Mouse (Mus musculus) forebrain, embryonic 11.5 days (tissue): ENCODE data around the gene Gm4924. TPM values are rescaled to one million over a fixed set of nuclear protein-coding genes. Genes with fewer than 3 reads are reported as not detected.

ENCODE experiments used
- ATAC-seq: fragments of 200-750 bp; cut with Nextera tagmentation; replicated peaks from 2 replicates; pipeline ENCODE4 v1.8.0; 2017; ENCODE audit warnings: moderate TSS enrichment; ENCODE audit not compliant: low FRiP score
- DNase-seq: peaks from one replicate; pipeline ENCODE4 v3.0.0-alpha.2; 2017; ENCODE audit warnings: low spot score
- H3K27ac ChIP-seq: fragments of 300-500 bp; sonication (generic); 2 replicates; pipeline ENCODE4 v1.5.1; 2014; ENCODE audit warnings: low read depth, low read length
- H3K27me3 ChIP-seq: fragments of 300-500 bp; sonication (generic); 2 replicates; pipeline ENCODE4 v1.6.1; 2014; ENCODE audit warnings: mild to moderate bottlenecking, low read length, mixed read lengths; ENCODE audit not compliant: control insufficient read depth, insufficient read depth
- H3K36me3 ChIP-seq: fragments of 300-500 bp; sonication (generic); 2 replicates; pipeline ENCODE4 v1.6.1; 2014; ENCODE audit warnings: mild to moderate bottlenecking, low read length, moderate library complexity, mixed read lengths; ENCODE audit not compliant: control insufficient read depth, insufficient read depth
- H3K4me1 ChIP-seq: fragments of 300-500 bp; sonication (generic); replicated peaks from 2 replicates; pipeline ENCODE4 v1.6.1; 2014; ENCODE audit warnings: low read length, mixed read lengths; ENCODE audit not compliant: control insufficient read depth, insufficient read depth
- H3K4me2 ChIP-seq: fragments of 300-500 bp; sonication (generic); 2 replicates; pipeline ENCODE4 v1.6.1; 2014; ENCODE audit warnings: low read depth, mild to moderate bottlenecking, low read length, moderate library complexity, mixed read lengths; ENCODE audit not compliant: severe bottlenecking
- H3K4me3 ChIP-seq: fragments of 300-500 bp; sonication (generic); 2 replicates; pipeline ENCODE4 v1.5.1; 2014; ENCODE audit warnings: low read depth, low read length
- H3K9ac ChIP-seq: fragments of 300-500 bp; sonication (generic); 2 replicates; pipeline ENCODE4 v1.6.1; 2014; ENCODE audit warnings: low read length
- H3K9me3 ChIP-seq: fragments of 300-500 bp; sonication (generic); 2 replicates; pipeline ENCODE4 v1.6.1; 2016; ENCODE audit warnings: low read length, mixed read lengths; ENCODE audit not compliant: control insufficient read depth
- WGBS: fragments of 180-500 bp; shearing (Covaris S2); extraction: QIAGEN DNeasy Blood & Tissue Kit; methylation state at CpG from one replicate; pipeline ENCODE4 v1.1.7; 2014; 5-methylcytosine and 5-hydroxymethylcytosine counted together
- polyA plus RNA-seq: library from polyadenylated mRNA; unstranded; fragments of >200 nt; fragmentation: Nextera tagmentation; extraction: Ambion mirVana; gene quantifications from 2 replicates; pipeline ENCODE4 v1.2.1, GENCODE M21; 2014

The Gm4924 gene
- polyA plus RNA-seq: 8.0 and 9.8 TPM in 2 replicates

DNA sequence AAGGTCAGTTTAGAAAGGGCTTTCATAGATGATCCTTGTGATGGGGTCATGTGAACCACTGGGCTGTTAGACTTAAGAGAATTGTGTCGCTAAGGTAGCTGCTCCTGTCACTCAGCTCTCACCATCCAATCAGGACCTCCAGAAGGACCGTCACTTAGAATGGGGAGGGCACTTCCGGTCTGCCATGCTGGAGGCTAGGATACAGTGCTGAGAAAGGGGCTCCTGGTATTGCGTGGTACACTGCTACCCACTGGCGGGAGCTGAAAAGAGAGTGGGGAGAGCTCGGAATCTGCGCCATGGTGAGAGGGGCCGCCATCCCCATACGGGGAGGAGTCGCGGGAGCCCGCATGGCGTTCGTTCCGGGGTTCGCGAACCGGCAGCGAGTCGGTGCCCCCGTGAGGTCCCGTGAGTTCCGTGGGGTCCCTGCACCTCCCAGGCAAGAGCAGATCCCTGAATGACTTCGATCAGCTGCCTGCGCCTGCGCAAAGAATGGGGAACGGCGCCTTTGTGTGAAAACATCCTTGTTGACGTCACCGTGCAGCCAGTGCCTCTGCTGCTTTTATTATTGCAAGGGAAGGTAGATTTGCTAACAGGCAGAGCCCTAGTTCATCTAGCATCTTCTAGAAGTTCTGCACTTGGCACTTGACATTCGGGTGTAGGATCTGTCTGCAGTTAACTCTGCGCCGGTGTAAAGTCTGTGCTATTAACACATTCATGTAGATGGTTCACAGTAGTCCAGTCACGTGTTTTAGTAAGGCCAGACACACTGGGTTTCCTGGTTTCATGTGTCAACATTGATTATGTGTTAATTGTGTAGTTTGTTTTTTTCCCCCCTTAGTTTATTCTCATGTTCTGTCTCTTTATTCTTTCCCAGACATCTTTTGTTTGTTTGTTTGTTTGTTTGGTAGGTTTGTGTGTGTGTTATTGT, at the start of gene Gm4924:
Gm4924 (plus strand) TSS at position 173 of the 928 bp plus-strand sequence.
- Histone ChIP-seq H3K27me3 (no peaks in the 10 kb centered on the region), H3K4me1 (no peaks in the 10 kb centered on the region), H3K9me3 (peaks cover 5% of the 10 kb centered on the region; the same call in 1 of the 2 replicates), H3K36me3 (no peaks in the 10 kb centered on the region), H3K27ac (peak within 1 kb of the TSS; percentile 81), H3K4me3 (peak within 1 kb of the TSS; percentile 45), H3K4me2 (peak within 1 kb of the TSS; percentile 48), H3K9ac (peak within 1 kb of the TSS; percentile 72)
- peak; percentile 88 for DNase-seq
- peak; percentile 100 for ATAC-seq
- 5% methylated on average over 33 of the region's 34 CpGs for WGBS

DNA sequence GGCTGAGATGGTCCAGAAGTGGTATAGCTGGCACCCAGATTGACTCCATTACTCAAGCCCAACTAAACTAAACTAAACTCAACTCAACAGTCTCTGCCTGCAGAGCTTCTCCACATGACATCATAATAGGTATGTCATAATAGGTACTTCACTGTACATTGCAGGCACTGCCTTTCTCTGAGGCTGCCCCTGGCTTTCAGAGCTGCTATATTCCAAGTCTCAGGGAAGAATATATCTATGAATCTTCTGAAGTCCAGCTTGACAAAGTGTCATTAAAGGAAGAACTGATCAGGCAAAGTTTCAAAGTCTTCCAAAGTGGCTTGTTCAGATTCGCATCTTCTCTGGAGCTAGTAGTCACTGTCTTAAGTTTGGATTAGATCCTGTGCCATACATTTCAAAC, 37.6 kb upstream of the Gm4924 start, which contains the start of gene 4932415D10Rik:
4932415D10Rik (minus strand) TSS at position 101 of the 400 bp plus-strand sequence.
- DNase-seq: no peak
- Histone ChIP-seq H3K27me3 (no peaks in the 10 kb centered on the region), H3K36me3 (no peaks in the 10 kb centered on the region), H3K4me2 (no peak within 1 kb of the TSS), H3K27ac (no peak within 1 kb of the TSS), H3K9ac (no peak within 1 kb of the TSS), H3K4me3 (no peak within 1 kb of the TSS), H3K9me3 (peaks cover 3% of the 10 kb centered on the region; the same call in 1 of the 2 replicates), H3K4me1 (no peaks in the 10 kb centered on the region)
- 90% methylated on average over 1 of the region's 1 CpGs for WGBS
- no peak for ATAC-seq

DNA sequence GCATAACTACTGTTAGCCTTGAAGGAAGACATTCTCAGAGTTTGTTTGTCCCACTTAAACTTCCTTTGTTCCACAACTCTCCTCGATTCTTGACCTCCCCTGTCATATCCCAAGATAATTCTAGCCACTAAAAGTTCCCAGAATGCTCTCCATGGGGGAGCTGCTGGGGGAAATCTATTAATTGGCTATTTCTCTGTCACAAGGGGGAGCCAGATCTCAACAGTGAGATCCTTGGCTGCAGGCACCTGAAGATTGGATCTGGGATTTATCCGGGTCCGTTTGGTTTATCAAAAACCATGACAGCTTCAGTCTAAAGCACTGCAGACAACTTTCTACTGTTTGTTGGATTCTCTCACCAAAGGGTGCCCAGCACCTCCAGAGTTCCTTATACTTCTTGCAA, 33.9 kb upstream of the Gm4924 start:
- DNase-seq (no peak), ATAC-seq (no peak)
- H3K36me3 ChIP-seq: no peaks in the 10 kb centered on the region
- H3K27me3 ChIP-seq: no peaks in the 10 kb centered on the region
- H3K4me3 ChIP-seq: no peak overlapping the region
- no peak overlapping the region for H3K4me2 ChIP-seq
- 64% methylated on average over 3 of the region's 3 CpGs for WGBS
- no peak overlapping the region for H3K9ac ChIP-seq
- peaks cover 3% of the 10 kb centered on the region; the same call in 1 of the 2 replicates for H3K9me3 ChIP-seq
- H3K4me1 ChIP-seq: no peaks in the 10 kb centered on the region
- no peak overlapping the region for H3K27ac ChIP-seq

DNA sequence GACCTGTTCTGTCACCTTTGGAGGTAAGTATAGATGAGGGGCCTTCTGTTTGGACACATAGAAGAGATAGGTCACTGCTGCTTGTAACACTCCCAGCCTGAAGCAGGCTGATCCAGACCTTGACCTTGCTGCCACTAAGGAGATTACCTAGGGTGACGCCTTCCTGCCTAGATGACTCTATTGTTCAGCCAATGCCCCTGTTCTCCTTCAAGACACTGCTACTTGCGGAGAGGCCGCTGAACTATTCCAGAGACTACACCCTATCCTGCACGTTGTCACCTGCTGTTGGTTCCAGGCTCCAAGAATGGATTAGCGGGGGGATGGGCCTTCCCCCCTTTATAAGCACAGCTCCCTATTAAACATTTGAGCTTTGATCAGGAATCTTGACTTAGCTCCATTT, 24.2 kb upstream of the Gm4924 start:
- Histone ChIP-seq H3K4me3 (no peak overlapping the region), H3K4me1 (no peaks in the 10 kb centered on the region), H3K36me3 (no peaks in the 10 kb centered on the region), H3K9me3 (no peaks in the 10 kb centered on the region; the same call in 1 of the 2 replicates), H3K9ac (no peak overlapping the region), H3K27me3 (no peaks in the 10 kb centered on the region), H3K27ac (no peak overlapping the region), H3K4me2 (no peak overlapping the region)
- WGBS: 75% methylated on average over 5 of the region's 5 CpGs
- DNase-seq (no peak), ATAC-seq (no peak)

DNA sequence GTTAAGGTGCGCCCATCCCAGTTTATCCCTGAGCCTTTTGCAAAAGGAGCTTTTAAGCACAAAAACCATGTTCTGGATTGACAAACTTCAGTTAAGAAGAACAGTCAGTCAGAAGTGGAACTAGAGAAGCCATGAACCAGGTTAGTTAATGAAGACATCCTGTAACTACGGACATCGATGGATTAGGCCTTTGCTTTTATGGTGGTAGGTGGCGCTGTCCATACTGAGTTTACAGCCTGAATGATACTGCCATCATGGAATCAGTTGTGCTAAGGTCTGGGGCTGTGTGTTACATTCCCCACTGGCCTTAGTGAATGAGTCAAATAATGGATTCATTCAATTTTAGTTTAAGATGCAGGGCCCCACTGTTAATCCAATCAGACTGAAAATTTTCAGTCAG, 1.3 kb downstream of the Gm4924 start:
- ATAC-seq: no peak
- no peaks in the 10 kb centered on the region for H3K27me3 ChIP-seq
- no peak overlapping the region for H3K27ac ChIP-seq
- no peak overlapping the region for H3K4me3 ChIP-seq
- no peak overlapping the region for H3K4me2 ChIP-seq
- H3K36me3 ChIP-seq: no peaks in the 10 kb centered on the region
- H3K9me3 ChIP-seq: peaks cover 5% of the 10 kb centered on the region; the same call in 1 of the 2 replicates
- no peaks in the 10 kb centered on the region for H3K4me1 ChIP-seq
- WGBS: 95% methylated on average over 4 of the region's 4 CpGs
- no peak for DNase-seq
- no peak overlapping the region for H3K9ac ChIP-seq

DNA sequence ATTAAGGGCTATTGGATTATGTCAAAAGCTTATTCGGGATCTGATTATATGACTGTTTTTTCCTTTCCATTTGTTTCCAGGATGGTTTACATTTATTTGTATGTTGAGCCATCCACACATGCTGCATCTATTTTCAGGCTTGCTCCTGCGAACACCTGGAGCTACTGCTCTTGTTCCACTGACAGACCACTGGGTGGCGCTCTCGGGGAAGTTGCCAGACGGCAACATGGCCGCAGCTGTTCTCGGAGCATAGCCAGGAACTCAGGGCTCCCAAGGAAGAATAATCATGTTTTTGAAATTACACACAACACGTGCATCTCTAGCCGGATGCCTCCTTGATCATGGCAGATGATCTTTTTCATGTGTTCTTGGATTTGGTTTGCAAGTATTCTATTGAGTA, 7.9 kb downstream of the Gm4924 start:
- DNase-seq (no peak), ATAC-seq (no peak)
- H3K9me3 ChIP-seq: peaks cover 18% of the 10 kb centered on the region
- H3K36me3 ChIP-seq: peaks cover 3% of the 10 kb centered on the region; the same call in 1 of the 2 replicates
- 87% methylated on average over 9 of the region's 9 CpGs for WGBS
- no peak overlapping the region for H3K27ac ChIP-seq
- no peaks in the 10 kb centered on the region for H3K27me3 ChIP-seq
- no peaks in the 10 kb centered on the region for H3K4me1 ChIP-seq
- no peak overlapping the region for H3K9ac ChIP-seq
- no peak overlapping the region for H3K4me3 ChIP-seq
- H3K4me2 ChIP-seq: no peak overlapping the region

DNA sequence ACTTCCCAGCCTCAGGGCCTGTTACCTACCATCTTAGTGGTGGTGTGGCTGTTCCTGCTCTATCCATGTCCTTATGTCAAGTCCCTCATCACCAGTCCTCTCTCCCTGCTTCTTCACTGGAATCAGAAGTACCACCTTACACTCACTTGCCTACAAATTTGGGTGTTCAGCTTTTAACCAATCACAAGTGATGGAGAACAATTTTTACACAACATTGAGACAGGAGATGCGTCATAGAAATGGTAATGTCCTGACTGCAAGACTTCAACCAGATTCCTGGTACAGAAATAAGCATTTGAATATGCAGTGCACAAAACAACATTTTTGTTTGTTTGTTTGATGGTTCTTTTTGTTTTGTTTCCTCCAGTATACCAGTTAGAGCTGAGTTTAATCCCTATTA, 28.9 kb downstream of the Gm4924 start:
- peaks cover 3% of the 10 kb centered on the region for H3K9me3 ChIP-seq
- H3K9ac ChIP-seq: no peak overlapping the region
- no peak overlapping the region for H3K4me3 ChIP-seq
- ATAC-seq: no peak
- no peaks in the 10 kb centered on the region for H3K36me3 ChIP-seq
- DNase-seq: no peak
- no peak overlapping the region for H3K4me2 ChIP-seq
- H3K27me3 ChIP-seq: no peaks in the 10 kb centered on the region
- WGBS: 91% methylated on average over 1 of the region's 1 CpGs
- H3K4me1 ChIP-seq: no peaks in the 10 kb centered on the region
- no peak overlapping the region for H3K27ac ChIP-seq

DNA sequence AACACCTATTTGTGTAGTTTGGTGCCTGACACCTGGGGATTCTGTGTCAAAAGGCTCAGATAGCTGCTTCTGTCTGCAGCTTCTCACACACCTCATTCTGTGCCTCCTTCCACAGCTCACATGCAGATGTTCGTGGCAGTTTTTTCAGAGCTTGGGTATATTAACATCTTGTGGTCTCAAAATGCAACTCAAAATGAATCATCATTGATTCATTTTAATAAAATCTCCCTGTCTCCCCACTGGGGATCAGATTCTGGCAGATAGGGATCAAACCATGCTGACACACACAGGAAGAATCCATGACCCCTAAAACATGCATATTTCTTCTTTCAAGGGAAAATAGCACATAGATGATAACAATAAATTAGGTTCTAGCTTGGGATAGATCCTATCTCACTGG, 55.5 kb downstream of the Gm4924 start:
- H3K36me3 ChIP-seq: no peaks in the 10 kb centered on the region
- H3K9me3 ChIP-seq: peaks cover 2% of the 10 kb centered on the region; the same call in 1 of the 2 replicates
- no peak overlapping the region for H3K9ac ChIP-seq
- ATAC-seq (no peak), DNase-seq (no peak)
- H3K4me2 ChIP-seq: no peak overlapping the region
- 73% methylated on average over 1 of the region's 1 CpGs for whole genome bisulfite sequencing
- no peak overlapping the region for H3K4me3 ChIP-seq
- no peaks in the 10 kb centered on the region for H3K27me3 ChIP-seq
- H3K27ac ChIP-seq: no peak overlapping the region
- H3K4me1 ChIP-seq: no peaks in the 10 kb centered on the region
